Mouse (Mus musculus) hindbrain, embryonic 16.5 days (tissue): ENCODE measurements at regions not wholly inside any gene's neighbourhood (a gene's known extent, or its start where the extent isn't known, plus 50 kb on each side); places are given as distances from the start of the nearest gene placed in this dataset.

Experiments
- ATAC-seq: fragments of 200-750 bp; cut with Nextera tagmentation; 2 replicates; pipeline ENCODE4 v1.8.0; 2017; ENCODE audit warnings: moderate TSS enrichment, moderate library complexity
- H3K27ac ChIP-seq: fragments of 300-500 bp; sonication (generic); 2 replicates; pipeline ENCODE4 v1.5.1; 2014; ENCODE audit warnings: low read depth, mild to moderate bottlenecking, control low read depth, low read length, moderate library complexity
- H3K27me3 ChIP-seq: fragments of 300-500 bp; sonication (generic); replicated peaks from 2 replicates; pipeline ENCODE4 v1.6.1; 2014; ENCODE audit warnings: low read length; ENCODE audit not compliant: control insufficient read depth, insufficient read depth
- H3K36me3 ChIP-seq: fragments of 300-500 bp; sonication (generic); 2 replicates; pipeline ENCODE4 v1.6.1; 2014; ENCODE audit warnings: mild to moderate bottlenecking, low read length, moderate library complexity, mixed read lengths; ENCODE audit not compliant: control insufficient read depth, insufficient read depth
- H3K4me1 ChIP-seq: fragments of 300-500 bp; sonication (generic); 2 replicates; pipeline ENCODE4 v1.6.1; 2014; ENCODE audit warnings: low read depth, low read length; ENCODE audit not compliant: control insufficient read depth, insufficient read depth
- H3K4me2 ChIP-seq: fragments of 300-500 bp; sonication (generic); 2 replicates; pipeline ENCODE4 v1.6.1; 2014; ENCODE audit warnings: mild to moderate bottlenecking, low read length, control low read depth, moderate library complexity
- H3K4me3 ChIP-seq: fragments of 300-500 bp; sonication (generic); 2 replicates; pipeline ENCODE4 v1.5.1; 2014; ENCODE audit warnings: mild to moderate bottlenecking, low read length, control low read depth, moderate library complexity
- H3K9ac ChIP-seq: fragments of 300-500 bp; sonication (generic); 2 replicates; pipeline ENCODE4 v1.6.1; 2014; ENCODE audit warnings: low read depth, mild to moderate bottlenecking, control low read depth, low read length, moderate library complexity
- H3K9me3 ChIP-seq: fragments of 300-500 bp; sonication (generic); 2 replicates; pipeline ENCODE4 v1.6.1; 2014; ENCODE audit warnings: mild to moderate bottlenecking, low read length, moderate library complexity; ENCODE audit not compliant: control insufficient read depth
- WGBS: fragments of 180-500 bp; shearing (Covaris S2); extraction: QIAGEN DNeasy Blood & Tissue Kit; methylation state at CpG from one replicate; pipeline ENCODE4 v1.1.7; 2014; 5-methylcytosine and 5-hydroxymethylcytosine counted together

DNA sequence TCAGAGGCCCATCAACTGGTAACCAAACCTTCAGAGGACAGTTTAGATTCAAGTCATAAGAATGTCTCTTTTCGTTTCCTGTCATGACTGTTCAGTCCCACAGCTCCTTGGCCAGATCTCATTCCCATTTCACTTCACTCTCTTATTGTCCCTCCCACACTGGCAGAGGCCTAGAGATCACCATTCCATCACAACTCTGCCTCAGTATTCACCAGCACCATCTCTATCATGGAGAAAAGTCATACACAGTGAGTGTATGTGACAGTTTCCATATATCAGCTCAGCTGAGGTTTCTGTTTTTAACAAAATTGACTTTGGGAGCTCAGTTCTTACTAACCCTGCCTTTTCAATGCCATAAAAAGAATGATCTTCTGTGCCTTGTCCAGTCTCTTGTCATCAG lies 719.7 kb downstream of the 1700064H15Rik start:
- Histone ChIP-seq H3K4me3 (no peak overlapping the region), H3K4me2 (no peak overlapping the region), H3K9me3 (peaks cover 2% of the 10 kb centered on the region; the same call in 1 of the 2 replicates), H3K9ac (no peak overlapping the region), H3K27ac (no peak overlapping the region), H3K27me3 (no peaks in the 10 kb centered on the region), H3K36me3 (no peaks in the 10 kb centered on the region), H3K4me1 (no peaks in the 10 kb centered on the region)
- WGBS: 96% methylated on average over 1 of the region's 1 CpGs
- ATAC-seq: no peak

DNA sequence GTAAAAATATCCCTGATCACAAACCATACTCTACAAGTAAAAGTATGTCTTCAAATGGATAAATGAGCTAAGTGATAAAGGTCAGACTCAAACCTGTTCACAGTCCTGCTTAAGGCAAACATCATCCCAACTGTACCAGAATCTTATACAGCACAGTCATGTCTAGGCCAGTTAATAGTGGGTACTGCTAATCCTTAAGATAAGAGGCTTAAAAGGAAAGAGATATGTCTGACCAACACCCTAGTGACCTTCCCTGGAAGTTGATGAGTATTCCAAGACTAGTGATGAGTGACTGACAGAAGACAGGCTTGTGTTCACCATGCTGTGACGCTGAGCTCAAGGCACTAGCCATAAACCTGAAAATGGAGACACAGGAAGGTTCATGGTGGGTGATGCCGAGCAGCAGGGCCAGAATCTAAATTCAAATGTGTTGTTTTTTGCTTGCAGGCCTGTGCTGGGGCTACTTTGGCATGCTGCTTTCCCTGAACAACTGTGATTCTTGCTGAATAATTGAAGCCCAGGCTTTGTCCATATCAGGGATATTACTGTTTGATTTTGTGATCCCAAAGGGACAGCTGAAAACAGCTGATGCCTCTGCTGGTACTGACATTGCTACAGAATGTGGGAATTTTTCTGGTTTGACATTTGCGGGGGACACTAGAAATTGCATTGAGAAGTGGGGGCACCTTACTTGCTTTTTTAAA lies 699.9 kb downstream of the 1700064H15Rik start:
- Histone ChIP-seq H3K4me1 (no peaks in the 10 kb centered on the region), H3K9me3 (no peaks in the 10 kb centered on the region), H3K9ac (no peak overlapping the region), H3K4me3 (no peak overlapping the region), H3K27ac (no peak overlapping the region), H3K27me3 (no peaks in the 10 kb centered on the region), H3K36me3 (no peaks in the 10 kb centered on the region), H3K4me2 (no peak overlapping the region)
- WGBS: 52% methylated on average over 3 of the region's 3 CpGs
- ATAC-seq: no peak

DNA sequence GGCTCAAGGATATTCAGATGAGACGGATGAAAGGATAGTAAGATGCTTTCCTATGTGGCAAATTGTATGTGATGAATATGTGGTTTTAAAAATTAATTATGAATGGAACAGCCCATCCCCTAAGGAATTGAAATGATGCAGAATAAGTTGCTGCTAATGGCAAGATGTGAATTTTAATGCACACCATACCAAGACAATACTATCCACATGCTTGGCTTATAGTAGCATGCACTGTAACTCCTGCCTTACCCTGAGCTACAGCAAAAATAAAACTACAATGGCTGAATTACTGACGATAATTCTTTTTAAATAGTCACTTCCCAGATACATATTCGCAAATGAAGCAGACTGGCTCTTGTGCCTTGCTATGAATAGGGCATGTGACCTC lies 699.4 kb downstream of the 1700064H15Rik start:
- Histone ChIP-seq H3K4me2 (no peak overlapping the region), H3K4me3 (no peak overlapping the region), H3K9me3 (no peaks in the 10 kb centered on the region), H3K9ac (no peak overlapping the region), H3K4me1 (no peaks in the 10 kb centered on the region), H3K27me3 (no peaks in the 10 kb centered on the region), H3K27ac (no peak overlapping the region), H3K36me3 (no peaks in the 10 kb centered on the region)
- WGBS: 65% methylated on average over 3 of the region's 3 CpGs
- ATAC-seq: 0 out of 2 replicates have a peak, but pooled peaks have one; percentile 34

DNA sequence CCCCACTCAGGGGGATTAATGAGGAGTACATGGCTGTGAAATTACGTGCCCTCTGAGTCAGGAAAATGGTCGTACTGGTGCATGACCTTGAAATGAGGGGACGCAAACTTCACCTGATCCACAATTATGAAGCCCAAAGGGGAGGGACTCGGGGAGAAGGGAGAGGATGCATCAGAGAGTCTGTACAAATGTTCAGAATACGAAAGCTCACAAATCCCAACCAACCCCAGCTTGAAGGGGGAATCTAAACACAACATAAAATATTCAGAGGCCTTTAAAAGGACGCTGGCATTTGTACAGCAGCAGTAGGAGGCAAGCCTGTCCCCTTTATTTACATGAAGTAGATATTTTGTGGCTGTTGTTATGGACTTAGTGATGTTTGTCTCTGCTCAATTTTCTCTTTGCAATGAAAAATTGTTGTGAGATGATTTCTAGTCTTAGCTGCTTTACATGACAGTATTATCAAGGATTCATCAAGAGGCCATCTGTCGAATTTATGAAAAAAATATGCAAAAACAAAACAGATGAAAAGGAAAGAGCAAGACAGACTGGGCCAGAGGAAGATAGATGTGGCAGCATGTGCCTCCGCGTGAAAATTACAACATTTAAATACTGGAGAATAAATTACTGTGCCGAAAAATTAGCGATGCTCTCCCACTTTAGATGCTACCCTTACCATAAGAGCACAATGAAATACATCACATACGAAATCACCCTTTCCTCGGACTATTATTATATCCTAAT lies 695.3 kb downstream of the 1700064H15Rik start:
- H3K9ac ChIP-seq: no peak overlapping the region
- H3K36me3 ChIP-seq: no peaks in the 10 kb centered on the region
- no peak overlapping the region for H3K4me3 ChIP-seq
- H3K27ac ChIP-seq: no peak overlapping the region
- H3K4me2 ChIP-seq: no peak overlapping the region
- H3K9me3 ChIP-seq: no peaks in the 10 kb centered on the region
- no peaks in the 10 kb centered on the region for H3K27me3 ChIP-seq
- no peaks in the 10 kb centered on the region for H3K4me1 ChIP-seq
- 56% methylated on average over 13 of the region's 13 CpGs for WGBS
- no peak for ATAC-seq

DNA sequence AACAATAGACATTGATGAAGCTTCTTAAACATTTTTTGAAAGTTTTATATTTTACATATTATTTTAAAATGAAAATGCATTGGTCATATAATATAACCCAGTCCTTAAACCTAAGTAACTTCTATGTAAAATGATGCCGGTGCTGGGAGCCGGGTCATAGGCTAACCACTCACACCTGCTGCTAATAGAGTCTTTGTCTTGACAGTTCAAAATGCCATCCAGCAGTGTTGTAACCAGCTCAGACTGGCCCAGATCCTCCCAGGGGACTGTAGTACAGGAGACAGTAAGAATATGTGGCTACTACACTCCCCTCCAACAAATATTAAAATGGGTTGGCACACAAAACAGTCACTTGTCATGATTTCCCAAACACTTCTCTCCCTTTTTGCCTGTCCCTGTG lies 693.6 kb downstream of the 1700064H15Rik start:
- ATAC-seq: no peak
- no peak overlapping the region for H3K4me3 ChIP-seq
- no peaks in the 10 kb centered on the region for H3K9me3 ChIP-seq
- H3K9ac ChIP-seq: no peak overlapping the region
- no peak overlapping the region for H3K4me2 ChIP-seq
- no peak overlapping the region for H3K27ac ChIP-seq
- no peaks in the 10 kb centered on the region for H3K27me3 ChIP-seq
- no peaks in the 10 kb centered on the region for H3K36me3 ChIP-seq
- H3K4me1 ChIP-seq: no peaks in the 10 kb centered on the region
- WGBS: 86% methylated on average over 2 of the region's 2 CpGs

DNA sequence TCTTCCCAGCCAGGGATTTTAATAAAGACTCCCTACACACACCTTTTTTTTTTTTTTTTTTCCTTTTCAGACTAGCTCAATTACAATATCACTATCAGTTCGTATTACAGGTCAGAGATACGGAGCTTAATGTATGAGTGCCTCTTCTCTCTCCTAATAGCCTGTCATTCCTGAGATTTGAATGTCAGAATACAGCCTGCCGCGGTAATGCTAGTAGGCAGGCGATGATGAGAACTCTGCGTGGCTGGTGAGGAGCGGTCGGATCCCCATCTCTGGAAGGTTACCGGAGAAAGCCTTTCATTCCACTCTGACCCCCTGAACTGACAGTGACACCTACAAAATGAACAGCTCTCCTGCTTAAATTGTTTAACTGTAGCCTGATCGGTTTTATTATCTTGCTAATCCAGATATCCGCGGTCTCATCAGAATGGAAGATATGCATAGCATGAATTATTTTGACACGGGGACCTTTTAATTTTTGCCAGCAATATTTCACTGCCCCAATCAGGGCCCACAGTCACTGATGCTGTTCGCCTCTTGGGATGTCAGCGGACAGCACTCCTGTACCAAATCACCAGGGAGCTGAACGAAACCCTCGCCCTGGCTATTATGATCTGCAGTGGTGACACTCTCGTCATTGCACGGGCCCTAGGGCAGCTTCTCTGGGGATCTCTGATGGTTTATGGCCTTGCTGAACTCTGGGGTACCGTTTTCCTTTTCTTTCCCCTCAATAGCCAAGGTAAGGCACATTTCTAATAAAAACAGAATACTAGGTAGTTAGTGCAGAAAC lies 690.9 kb downstream of the 1700064H15Rik start:
- H3K4me2 ChIP-seq: peak overlapping the region; percentile 38
- 67% methylated on average over 20 of the region's 20 CpGs for WGBS
- no peak overlapping the region for H3K9ac ChIP-seq
- no peak overlapping the region for H3K4me3 ChIP-seq
- no peaks in the 10 kb centered on the region for H3K4me1 ChIP-seq
- H3K27ac ChIP-seq: no peak overlapping the region
- H3K9me3 ChIP-seq: no peaks in the 10 kb centered on the region
- H3K27me3 ChIP-seq: no peaks in the 10 kb centered on the region
- no peaks in the 10 kb centered on the region for H3K36me3 ChIP-seq
- ATAC-seq: peak; percentile 68

DNA sequence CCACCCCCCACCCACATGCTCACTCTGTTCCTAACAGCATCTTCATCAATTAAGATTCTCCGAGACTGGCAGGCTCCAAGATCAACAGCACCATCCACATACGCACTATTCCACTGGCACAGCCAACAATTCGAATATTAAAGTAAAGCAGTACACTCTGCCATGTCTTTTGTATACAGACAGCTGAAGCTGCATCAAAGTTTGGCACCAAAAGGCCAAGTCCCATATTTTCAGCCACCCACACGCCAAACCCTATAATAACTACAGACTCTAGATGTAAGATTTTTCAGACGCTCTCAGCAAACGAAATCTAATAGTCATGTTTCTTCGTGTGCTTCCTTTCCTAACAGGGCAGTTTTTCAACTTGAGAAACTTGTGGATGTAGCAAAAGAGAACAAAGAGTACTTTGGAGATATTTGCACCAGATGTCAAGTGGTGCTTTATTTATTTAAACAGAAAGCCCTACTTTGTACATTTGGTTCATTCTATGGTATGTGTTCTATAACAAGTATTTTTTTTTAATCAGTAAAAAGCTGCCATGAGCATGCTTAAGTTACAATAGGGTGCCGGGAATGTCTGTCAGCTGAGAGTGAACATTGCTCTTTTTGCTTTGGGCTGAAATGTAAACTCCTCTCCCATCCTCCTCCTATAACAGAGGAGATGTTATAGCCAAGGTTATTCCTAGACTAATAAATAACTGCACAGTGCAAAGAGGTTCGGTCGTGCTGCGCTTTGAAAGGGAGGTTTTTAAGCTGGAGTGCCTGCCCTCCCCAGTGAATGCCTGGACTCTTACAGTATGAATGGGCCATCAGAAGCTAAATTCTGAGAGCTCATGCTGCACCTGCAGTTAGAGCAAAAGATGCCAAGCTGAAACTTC lies 686.9 kb downstream of the 1700064H15Rik start:
- no peak overlapping the region for H3K27ac ChIP-seq
- no peak overlapping the region for H3K4me3 ChIP-seq
- 78% methylated on average over 11 of the region's 11 CpGs for WGBS
- peak; percentile 48; the same call in 1 of the 2 replicates for ATAC-seq
- no peaks in the 10 kb centered on the region for H3K9me3 ChIP-seq
- H3K4me1 ChIP-seq: no peaks in the 10 kb centered on the region
- no peaks in the 10 kb centered on the region for H3K36me3 ChIP-seq
- H3K4me2 ChIP-seq: no peak overlapping the region
- no peak overlapping the region for H3K9ac ChIP-seq
- no peaks in the 10 kb centered on the region for H3K27me3 ChIP-seq

DNA sequence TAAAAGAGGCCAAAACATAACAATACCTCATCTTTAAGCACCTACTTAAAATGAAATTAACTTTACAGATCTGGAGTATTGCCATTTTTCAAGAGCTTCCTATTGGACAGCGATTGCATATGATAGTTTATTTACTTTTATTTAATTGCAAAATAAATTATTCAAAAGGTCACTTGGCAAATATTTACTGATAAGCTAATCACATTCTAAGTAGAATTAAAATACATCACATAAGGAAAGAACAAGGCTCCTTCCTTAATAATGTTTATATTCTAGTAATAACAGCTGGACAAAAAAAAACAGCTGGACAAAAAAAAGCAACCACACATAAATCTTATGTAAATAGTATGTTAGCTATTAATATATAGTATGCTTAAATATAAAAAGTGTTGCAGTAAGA lies 668.1 kb downstream of the 1700064H15Rik start:
- Histone ChIP-seq H3K9ac (no peak overlapping the region), H3K27ac (no peak overlapping the region), H3K36me3 (no peaks in the 10 kb centered on the region), H3K9me3 (no peaks in the 10 kb centered on the region), H3K4me3 (no peak overlapping the region), H3K4me2 (no peak overlapping the region), H3K27me3 (no peaks in the 10 kb centered on the region), H3K4me1 (no peaks in the 10 kb centered on the region)
- WGBS: 95% methylated on average over 1 of the region's 1 CpGs
- no peak for ATAC-seq
